Mouse (Mus musculus): ENCODE data around the gene Olfr543. TPM values are rescaled to one million over a fixed set of nuclear protein-coding genes. Genes with fewer than 3 reads are reported as not detected.

The Olfr543 gene
- polyA plus RNA-seq, 1 experiment from 2014 or later = 0.22 TPM

DNA sequence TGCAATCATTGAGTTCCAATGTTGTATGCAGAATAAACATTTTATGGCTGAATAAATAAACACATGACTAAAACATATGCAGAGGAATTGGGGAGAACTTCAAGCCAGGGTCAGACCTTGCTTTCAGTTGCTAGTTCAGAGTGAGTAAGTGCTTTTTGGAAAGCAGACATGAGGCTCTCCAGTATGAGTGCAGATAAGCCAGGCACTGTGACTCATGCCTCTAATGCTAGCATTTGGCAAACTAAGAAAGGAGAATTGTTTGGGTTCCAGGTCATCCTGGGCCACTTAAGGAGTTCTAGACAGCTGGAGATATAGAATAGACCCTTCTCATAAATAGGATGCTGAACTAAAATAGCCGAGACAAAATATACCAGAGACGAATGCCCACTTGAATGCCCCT, 2.2 kb upstream of the Olfr543 start:
- WGBS = 79% methylated on average over 2 of the region's 2 CpGs
- H3K27me3 ChIP-seq (ENCODE audit: control insufficient read depth, insufficient read depth, low read length) = no peaks in the 10 kb centered on the region
- no peak overlapping the region for H3K27ac ChIP-seq (ENCODE audit: low read length)
- no peaks in the 10 kb centered on the region for H3K4me1 ChIP-seq (ENCODE audit: control insufficient read depth, insufficient read depth, low read length)
- H3K4me2 ChIP-seq (replicated peaks; ENCODE audit: low read depth, low read length) = no peak overlapping the region
- no peak for ATAC-seq (ENCODE audit: insufficient number of reproducible peaks, insufficient read depth, low FRiP score, low read depth)
- no peaks in the 10 kb centered on the region for H3K9me3 ChIP-seq (ENCODE audit: control insufficient read depth, low read depth, low read length)
- H3K9ac ChIP-seq (replicated peaks; ENCODE audit: low read depth, low read length) = no peak overlapping the region
- no peaks in the 10 kb centered on the region for H3K36me3 ChIP-seq (ENCODE audit: control insufficient read depth, insufficient read depth, low read length)
- H3K4me3 ChIP-seq (ENCODE audit: low read depth, low read length) = no peak overlapping the region

DNA sequence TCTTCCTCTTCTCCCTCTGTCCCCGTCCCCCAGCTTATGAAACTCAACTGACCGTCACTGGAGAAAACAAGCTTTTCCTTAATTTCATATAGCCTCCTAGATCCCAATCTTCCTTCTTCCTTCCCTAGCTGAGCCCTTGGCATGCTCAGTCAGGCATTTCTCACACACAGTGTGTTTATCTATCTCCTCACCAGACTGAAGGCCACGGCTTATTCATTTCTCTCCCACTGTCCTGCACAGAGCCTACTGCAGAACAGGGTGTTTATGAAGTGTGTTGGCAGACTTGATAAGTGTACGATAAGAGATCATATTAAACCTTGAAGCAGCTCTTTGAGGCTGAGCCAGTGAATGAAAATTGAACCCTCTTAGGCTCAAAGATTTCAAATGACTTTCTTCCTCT, 658 bp downstream of the Olfr543 start:
- no peak overlapping the region for H3K4me2 ChIP-seq (replicated peaks; ENCODE audit: low read depth, low read length)
- no peaks in the 10 kb centered on the region for H3K27me3 ChIP-seq (ENCODE audit: control insufficient read depth, insufficient read depth, low read length)
- no peak overlapping the region for H3K9ac ChIP-seq (replicated peaks; ENCODE audit: low read depth, low read length)
- no peaks in the 10 kb centered on the region for H3K36me3 ChIP-seq (ENCODE audit: control insufficient read depth, insufficient read depth, low read length)
- ATAC-seq (ENCODE audit: insufficient number of reproducible peaks, insufficient read depth, low FRiP score, low read depth) = no peak
- H3K4me3 ChIP-seq (ENCODE audit: low read depth, low read length) = no peak overlapping the region
- H3K9me3 ChIP-seq (ENCODE audit: control insufficient read depth, low read depth, low read length) = no peaks in the 10 kb centered on the region
- 58% methylated on average over 4 of the region's 4 CpGs for WGBS
- H3K4me1 ChIP-seq (ENCODE audit: control insufficient read depth, insufficient read depth, low read length) = no peaks in the 10 kb centered on the region
- no peak overlapping the region for H3K27ac ChIP-seq (ENCODE audit: low read length)

DNA sequence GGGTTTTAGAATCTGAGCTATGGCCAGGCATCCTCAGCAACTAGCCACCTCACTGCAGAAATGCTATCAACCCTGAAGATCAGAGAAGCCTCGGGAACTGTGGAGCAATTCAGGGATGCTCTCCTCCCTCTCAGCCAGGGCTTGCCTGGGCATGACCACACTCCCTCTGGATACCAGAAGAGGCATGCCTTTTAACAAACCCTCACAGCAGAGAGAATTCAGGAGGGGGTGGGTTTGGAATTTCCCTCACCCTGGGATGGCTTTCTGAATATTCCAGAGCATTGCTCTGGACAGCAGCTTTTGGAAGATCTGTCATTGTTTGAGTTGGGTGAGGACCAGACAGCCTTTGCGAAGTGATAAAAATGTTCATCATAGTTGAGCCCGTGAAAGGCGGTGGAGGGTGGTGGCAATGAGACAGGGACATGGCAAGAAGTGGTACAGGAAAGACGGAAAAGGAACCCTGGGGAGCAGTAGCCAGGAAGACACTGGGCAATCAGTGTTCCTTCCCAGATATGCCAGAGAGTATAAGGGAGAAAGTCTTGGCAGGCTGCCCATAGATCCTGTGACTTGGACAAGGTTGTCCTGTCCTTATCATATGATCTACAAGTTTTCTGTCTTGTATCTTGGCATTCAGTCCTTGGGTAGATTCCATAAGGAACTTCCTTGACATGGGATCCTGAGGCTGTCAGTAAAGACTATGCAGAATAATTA, 2.0 kb downstream of the Olfr543 start:
- Histone ChIP-seq H3K36me3 (ENCODE audit: control insufficient read depth, insufficient read depth, low read length) (no peaks in the 10 kb centered on the region), H3K27me3 (ENCODE audit: control insufficient read depth, insufficient read depth, low read length) (no peaks in the 10 kb centered on the region), H3K9me3 (ENCODE audit: control insufficient read depth, low read depth, low read length) (no peaks in the 10 kb centered on the region), H3K4me2 (replicated peaks; ENCODE audit: low read depth, low read length) (no peak overlapping the region), H3K4me3 (ENCODE audit: low read depth, low read length) (no peak overlapping the region), H3K27ac (ENCODE audit: low read length) (no peak overlapping the region), H3K4me1 (ENCODE audit: control insufficient read depth, insufficient read depth, low read length) (no peaks in the 10 kb centered on the region), H3K9ac (replicated peaks; ENCODE audit: low read depth, low read length) (no peak overlapping the region)
- 73% methylated on average over 5 of the region's 5 CpGs for WGBS
- ATAC-seq (ENCODE audit: insufficient number of reproducible peaks, insufficient read depth, low FRiP score, low read depth) = no peak

DNA sequence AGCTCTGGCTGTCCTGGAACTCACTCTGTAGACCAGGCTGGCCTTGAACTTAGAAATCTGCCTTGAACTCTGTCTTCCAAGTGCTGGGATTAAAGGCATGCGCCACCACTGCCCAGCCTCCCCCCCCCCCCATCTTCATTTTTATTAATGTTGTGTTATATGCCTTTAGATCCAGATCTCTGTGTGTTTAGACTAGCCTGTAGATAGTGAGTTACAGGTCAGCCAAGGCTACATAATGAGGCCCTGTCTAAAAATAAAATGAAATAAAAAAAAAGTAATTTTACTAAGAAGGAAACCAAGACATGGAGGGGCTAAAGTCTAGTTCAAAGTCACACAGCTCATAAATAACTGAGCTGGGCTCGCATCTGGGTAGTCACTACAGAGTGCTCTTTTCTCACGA, 2.6 kb downstream of the Olfr543 start:
- Histone ChIP-seq H3K4me2 (replicated peaks; ENCODE audit: low read depth, low read length) (no peak overlapping the region), H3K4me3 (ENCODE audit: low read depth, low read length) (no peak overlapping the region), H3K36me3 (ENCODE audit: control insufficient read depth, insufficient read depth, low read length) (no peaks in the 10 kb centered on the region), H3K9ac (replicated peaks; ENCODE audit: low read depth, low read length) (no peak overlapping the region), H3K4me1 (ENCODE audit: control insufficient read depth, insufficient read depth, low read length) (no peaks in the 10 kb centered on the region), H3K27me3 (ENCODE audit: control insufficient read depth, insufficient read depth, low read length) (no peaks in the 10 kb centered on the region), H3K9me3 (ENCODE audit: control insufficient read depth, low read depth, low read length) (no peaks in the 10 kb centered on the region), H3K27ac (ENCODE audit: low read length) (no peak overlapping the region)
- WGBS = 71% methylated on average over 3 of the region's 3 CpGs
- ATAC-seq (ENCODE audit: insufficient number of reproducible peaks, insufficient read depth, low FRiP score, low read depth) = no peak

DNA sequence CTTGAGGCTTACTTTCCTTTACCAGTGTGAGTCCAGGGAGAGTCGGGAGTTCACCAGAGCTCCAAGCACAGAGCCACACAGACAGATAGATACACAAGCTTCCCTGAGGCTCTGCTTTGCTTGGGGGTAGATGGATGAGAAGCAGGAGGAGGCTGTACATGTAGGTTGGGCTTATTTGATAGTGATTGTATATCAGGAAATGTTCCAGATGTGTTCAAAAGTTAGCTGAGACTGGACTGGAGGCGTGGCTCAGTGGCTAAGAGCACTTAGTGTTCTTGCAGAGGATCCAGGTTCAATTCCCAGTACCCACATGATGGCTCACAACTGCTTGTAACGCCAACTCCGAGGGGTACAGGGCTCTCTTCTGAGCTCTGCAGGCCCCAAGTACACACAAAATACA, 3.1 kb downstream of the Olfr543 start:
- H3K27me3 ChIP-seq (ENCODE audit: control insufficient read depth, insufficient read depth, low read length) = no peaks in the 10 kb centered on the region
- no peaks in the 10 kb centered on the region for H3K9me3 ChIP-seq (ENCODE audit: control insufficient read depth, low read depth, low read length)
- no peak overlapping the region for H3K4me3 ChIP-seq (ENCODE audit: low read depth, low read length)
- H3K36me3 ChIP-seq (ENCODE audit: control insufficient read depth, insufficient read depth, low read length) = no peaks in the 10 kb centered on the region
- no peak for ATAC-seq (ENCODE audit: insufficient number of reproducible peaks, insufficient read depth, low FRiP score, low read depth)
- H3K4me2 ChIP-seq (replicated peaks; ENCODE audit: low read depth, low read length) = no peak overlapping the region
- 87% methylated on average over 4 of the region's 4 CpGs for WGBS
- H3K9ac ChIP-seq (replicated peaks; ENCODE audit: low read depth, low read length) = no peak overlapping the region
- no peaks in the 10 kb centered on the region for H3K4me1 ChIP-seq (ENCODE audit: control insufficient read depth, insufficient read depth, low read length)
- H3K27ac ChIP-seq (ENCODE audit: low read length) = no peak overlapping the region

DNA sequence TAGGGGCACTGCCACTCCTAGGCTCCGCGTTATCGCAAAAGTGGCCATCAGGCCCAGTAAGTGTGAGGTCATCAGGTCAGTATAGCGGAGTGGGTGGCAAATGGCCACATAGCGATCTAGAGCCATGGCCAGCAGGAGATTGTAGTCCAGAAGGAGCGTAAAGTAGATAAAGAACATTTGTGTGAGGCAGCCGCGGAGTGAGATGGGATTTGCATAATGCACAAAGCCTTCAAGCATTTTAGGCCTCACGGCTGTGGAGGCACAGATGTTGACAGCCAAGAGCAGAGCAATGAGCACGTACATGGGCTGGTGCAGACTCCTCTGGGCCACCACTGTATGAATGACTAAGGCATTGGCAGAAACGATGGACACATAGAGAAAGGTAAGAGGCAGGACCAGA, 4.1 kb downstream of the Olfr543 start:
- Histone ChIP-seq H3K9me3 (ENCODE audit: control insufficient read depth, low read depth, low read length) (no peaks in the 10 kb centered on the region), H3K4me3 (ENCODE audit: low read depth, low read length) (no peak overlapping the region), H3K27me3 (ENCODE audit: control insufficient read depth, insufficient read depth, low read length) (no peaks in the 10 kb centered on the region), H3K36me3 (ENCODE audit: control insufficient read depth, insufficient read depth, low read length) (no peaks in the 10 kb centered on the region), H3K9ac (replicated peaks; ENCODE audit: low read depth, low read length) (no peak overlapping the region), H3K4me2 (replicated peaks; ENCODE audit: low read depth, low read length) (no peak overlapping the region), H3K27ac (ENCODE audit: low read length) (no peak overlapping the region), H3K4me1 (ENCODE audit: control insufficient read depth, insufficient read depth, low read length) (no peaks in the 10 kb centered on the region)
- WGBS = 80% methylated on average over 11 of the region's 11 CpGs
- ATAC-seq (ENCODE audit: insufficient number of reproducible peaks, insufficient read depth, low FRiP score, low read depth) = no peak

DNA sequence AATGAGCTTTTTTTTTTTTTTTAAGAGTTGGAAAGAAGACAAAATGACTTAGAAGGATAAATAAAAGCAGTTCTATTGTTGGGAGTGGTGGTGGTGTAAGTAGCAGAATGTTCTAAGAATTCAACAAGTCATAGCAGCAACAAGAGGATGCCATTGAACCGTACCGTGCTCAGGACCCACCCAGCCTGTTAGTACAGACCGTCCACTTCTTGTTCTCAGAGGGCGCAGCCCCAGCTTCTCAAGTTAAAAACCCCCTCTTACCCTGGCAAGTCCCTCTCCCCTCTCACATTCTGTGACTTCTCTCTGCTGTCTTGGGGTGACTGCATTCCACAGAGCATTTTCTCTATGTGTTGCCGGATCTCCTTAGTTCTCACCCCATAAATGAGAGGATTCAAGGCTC, 4.9 kb downstream of the Olfr543 start:
- Histone ChIP-seq H3K9ac (replicated peaks; ENCODE audit: low read depth, low read length) (no peak overlapping the region), H3K27ac (ENCODE audit: low read length) (no peak overlapping the region), H3K9me3 (ENCODE audit: control insufficient read depth, low read depth, low read length) (no peaks in the 10 kb centered on the region), H3K4me2 (replicated peaks; ENCODE audit: low read depth, low read length) (no peak overlapping the region), H3K4me1 (ENCODE audit: control insufficient read depth, insufficient read depth, low read length) (no peaks in the 10 kb centered on the region), H3K36me3 (ENCODE audit: control insufficient read depth, insufficient read depth, low read length) (no peaks in the 10 kb centered on the region), H3K27me3 (ENCODE audit: control insufficient read depth, insufficient read depth, low read length) (no peaks in the 10 kb centered on the region), H3K4me3 (ENCODE audit: low read depth, low read length) (no peak overlapping the region)
- 91% methylated on average over 5 of the region's 5 CpGs for WGBS
- no peak for ATAC-seq (ENCODE audit: insufficient number of reproducible peaks, insufficient read depth, low FRiP score, low read depth)

DNA sequence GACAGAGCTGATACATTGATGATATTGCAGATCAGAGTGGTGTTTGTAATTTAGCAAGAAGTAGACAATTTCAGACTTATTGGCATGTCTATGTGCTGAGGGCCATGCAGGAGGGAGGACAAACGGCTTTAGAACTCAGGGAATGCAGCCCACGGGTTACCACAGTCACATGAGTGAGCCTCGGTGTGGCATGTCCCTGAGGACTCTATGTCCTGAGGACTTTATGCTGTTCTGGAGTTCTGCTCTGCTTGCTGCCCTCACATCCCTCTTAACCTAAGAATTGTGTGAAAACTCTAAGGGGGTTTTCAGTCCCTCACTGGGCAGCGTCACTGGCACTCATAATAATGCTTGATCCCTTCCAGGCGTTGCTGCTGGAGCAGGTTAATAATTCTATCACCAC, 8.8 kb downstream of the Olfr543 start:
- no peaks in the 10 kb centered on the region for H3K4me1 ChIP-seq (ENCODE audit: control insufficient read depth, insufficient read depth, low read length)
- no peak overlapping the region for H3K4me2 ChIP-seq (replicated peaks; ENCODE audit: low read depth, low read length)
- H3K36me3 ChIP-seq (ENCODE audit: control insufficient read depth, insufficient read depth, low read length) = peaks cover 15% of the 10 kb centered on the region
- H3K9me3 ChIP-seq (ENCODE audit: control insufficient read depth, low read depth, low read length) = no peaks in the 10 kb centered on the region
- WGBS = 49% methylated on average over 5 of the region's 5 CpGs
- no peaks in the 10 kb centered on the region for H3K27me3 ChIP-seq (ENCODE audit: control insufficient read depth, insufficient read depth, low read length)
- H3K9ac ChIP-seq (replicated peaks; ENCODE audit: low read depth, low read length) = no peak overlapping the region
- H3K4me3 ChIP-seq (ENCODE audit: low read depth, low read length) = no peak overlapping the region
- H3K27ac ChIP-seq (ENCODE audit: low read length) = no peak overlapping the region
- no peak for ATAC-seq (ENCODE audit: insufficient number of reproducible peaks, insufficient read depth, low FRiP score, low read depth)

DNA sequence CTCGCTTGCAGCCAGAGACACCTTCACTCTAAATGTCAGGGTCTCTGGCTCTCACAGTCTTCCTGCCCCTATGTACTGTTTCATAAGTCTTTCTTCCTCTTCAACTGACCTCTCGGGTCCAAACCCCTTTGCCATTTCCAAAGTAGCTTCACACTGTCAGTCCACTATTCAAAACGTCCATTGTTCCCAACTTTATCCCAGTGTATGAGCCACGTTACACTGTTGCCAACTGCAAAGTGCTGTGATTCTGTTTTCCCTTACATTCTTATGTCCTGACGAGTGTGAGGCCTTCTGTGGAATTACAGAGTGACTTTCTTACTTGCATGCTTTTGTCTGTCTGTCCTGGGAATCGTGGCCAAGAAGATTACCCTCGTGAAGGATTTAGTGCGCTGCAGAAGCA, 13.9 kb downstream of the Olfr543 start:
- Histone ChIP-seq H3K9ac (replicated peaks; ENCODE audit: low read depth, low read length) (no peak overlapping the region), H3K4me1 (ENCODE audit: control insufficient read depth, insufficient read depth, low read length) (no peaks in the 10 kb centered on the region), H3K27me3 (ENCODE audit: control insufficient read depth, insufficient read depth, low read length) (no peaks in the 10 kb centered on the region), H3K9me3 (ENCODE audit: control insufficient read depth, low read depth, low read length) (no peaks in the 10 kb centered on the region), H3K4me3 (ENCODE audit: low read depth, low read length) (no peak overlapping the region), H3K4me2 (replicated peaks; ENCODE audit: low read depth, low read length) (no peak overlapping the region), H3K27ac (ENCODE audit: low read length) (no peak overlapping the region), H3K36me3 (ENCODE audit: control insufficient read depth, insufficient read depth, low read length) (peaks cover 55% of the 10 kb centered on the region)
- ATAC-seq (ENCODE audit: insufficient number of reproducible peaks, insufficient read depth, low FRiP score, low read depth) = no peak
- WGBS = 93% methylated on average over 8 of the region's 8 CpGs

Data from stomach, embryonic 14.5 days (tissue).